Mouse (Mus musculus): ENCODE results near the gene Eps8.

The Eps8 gene

DNA sequence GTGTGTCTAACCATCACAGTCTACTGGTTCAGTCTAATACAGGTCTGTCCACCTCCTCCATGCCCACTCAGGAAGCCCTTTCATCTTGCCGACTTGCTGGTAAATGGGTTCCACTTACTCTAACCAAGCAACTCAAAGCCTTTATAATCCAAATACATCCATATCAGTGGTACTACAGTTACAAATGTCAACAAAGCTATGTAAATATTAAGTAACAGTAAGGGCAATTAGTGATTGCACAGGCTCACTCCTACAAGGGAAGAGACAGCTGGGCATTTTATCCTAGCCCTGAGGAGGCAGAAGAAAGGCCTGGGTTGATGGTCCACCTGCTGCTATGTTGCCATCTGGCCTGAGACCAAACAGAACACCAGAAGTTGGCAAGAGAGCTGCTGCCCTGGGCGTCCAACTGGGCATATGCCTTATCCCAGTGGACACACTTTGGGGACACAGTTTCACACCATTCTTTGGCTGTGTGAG, 42.6 kb downstream of the Eps8 start:
- peak in 1 of 2 experiments; percentile 11 for DNase-seq (ENCODE audit: low spot score in 2 of 2)

DNA sequence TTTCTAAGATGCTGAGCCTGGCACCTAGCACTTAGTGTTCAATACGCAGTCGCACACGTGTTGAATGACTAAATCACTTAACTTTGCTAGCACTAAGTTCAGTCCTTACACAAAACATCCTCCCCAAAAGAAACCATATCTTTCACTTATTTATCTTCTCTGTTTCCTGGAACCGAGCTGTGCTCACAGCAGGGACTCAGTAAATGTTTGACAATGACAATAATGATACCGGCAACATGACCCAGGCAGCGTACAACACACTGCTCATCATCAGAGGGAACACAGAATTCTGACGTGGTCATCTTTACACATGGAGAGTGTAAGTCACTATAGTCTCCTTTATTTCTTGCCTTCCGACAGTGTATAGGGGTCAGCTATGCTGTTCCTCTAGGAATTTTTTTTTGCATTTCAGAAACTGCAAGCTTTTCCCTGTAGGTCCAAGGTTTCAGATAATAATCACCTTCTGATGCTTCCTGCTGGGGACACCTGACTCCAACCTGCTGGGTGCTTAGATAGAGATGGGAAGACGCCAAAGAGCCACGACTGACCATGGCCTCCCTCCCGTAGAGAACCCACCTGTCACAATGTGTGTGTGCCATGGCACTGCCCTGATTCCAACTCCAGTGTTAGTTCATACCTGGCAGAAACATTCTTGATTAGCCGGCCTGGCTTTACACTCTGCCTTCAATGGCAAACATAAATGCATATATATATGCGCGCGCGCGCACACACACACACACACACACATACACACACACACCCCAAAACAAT, 46.3 kb downstream of the Eps8 start:
- no peak for DNase-seq (ENCODE audit: low spot score in 2 of 2)

DNA sequence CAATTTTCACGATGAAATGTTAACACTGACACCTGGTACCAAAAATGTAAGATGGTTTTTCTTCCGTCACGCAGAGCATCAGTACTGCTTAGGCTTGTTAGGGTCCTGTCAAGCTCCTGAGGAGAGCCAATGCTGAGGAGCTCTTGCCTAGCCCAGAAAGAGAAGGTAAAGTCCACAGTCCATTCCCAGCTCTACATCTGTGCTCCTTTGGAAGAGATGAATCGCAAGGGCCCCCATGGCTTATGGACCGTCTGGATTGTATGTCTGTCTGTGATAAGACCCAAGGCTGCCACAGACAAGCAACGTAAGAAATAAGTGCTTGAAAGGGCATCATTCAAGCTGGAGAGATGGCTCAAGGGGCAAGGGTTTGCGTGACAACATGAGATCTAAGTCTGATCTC, 48.1 kb downstream of the Eps8 start:
- no peak for DNase-seq (ENCODE audit: low spot score in 2 of 2)

DNA sequence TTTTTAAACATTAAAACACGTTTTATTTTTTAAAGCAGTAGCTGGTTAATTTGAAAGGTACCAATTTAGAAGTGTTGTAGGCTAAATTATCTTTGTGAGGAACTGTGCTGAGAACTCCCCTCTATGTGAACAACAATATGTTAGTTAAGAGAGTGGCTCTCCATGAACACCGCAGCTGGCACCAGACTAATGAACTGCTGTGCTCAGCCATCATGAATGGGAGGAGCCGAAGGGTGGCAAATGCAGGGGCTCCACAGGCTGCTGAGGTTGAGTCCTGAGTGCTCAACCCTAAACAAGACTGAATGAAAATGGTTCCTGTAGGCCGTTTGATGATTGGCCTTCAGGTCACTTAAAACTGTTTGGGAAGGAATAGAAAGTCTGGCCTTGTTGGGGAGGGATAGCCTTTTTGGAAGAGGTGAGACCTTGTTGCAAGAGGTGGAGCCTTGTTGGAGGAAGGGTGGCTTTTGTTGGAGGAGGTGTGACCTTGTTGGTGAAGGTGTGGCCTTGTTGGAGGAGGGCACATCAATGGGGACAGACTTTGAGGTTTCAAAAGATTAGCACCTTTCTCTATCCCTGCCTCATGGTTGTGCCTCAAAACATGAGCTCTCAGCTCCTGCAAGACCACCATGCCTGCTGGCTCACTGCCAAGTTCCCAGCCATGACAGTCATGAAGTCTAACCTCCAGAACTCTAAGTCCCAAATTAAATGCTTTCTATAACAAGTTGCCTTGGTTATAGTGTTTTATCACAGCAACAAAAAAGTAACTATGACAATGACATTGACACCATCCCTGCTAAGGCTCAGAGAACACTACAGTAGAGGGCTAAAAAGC, 50.0 kb downstream of the Eps8 start:
- DNase-seq (ENCODE audit: low spot score in 2 of 2): no peak

DNA sequence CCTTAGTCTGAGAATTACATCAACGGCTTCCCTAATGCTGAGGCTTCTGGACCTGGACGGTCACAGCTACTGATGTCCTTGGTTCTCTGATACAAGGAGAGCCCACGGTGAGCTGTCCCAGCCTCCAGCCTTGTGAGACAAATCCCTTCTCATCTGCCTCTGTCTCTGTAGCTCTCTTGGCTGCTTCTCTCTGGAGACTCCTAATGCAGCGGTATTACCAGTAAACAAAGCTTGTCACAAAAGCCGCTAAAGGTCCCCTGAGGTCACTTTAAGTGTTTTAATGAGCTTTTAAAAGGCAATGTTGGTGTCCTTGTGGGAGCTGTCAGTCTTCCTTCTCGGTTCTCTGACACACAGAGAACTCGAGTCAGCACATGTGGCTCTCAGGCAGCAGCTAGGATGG, 56.4 kb downstream of the Eps8 start:
- no peak for DNase-seq (ENCODE audit: low spot score in 2 of 2)

DNA sequence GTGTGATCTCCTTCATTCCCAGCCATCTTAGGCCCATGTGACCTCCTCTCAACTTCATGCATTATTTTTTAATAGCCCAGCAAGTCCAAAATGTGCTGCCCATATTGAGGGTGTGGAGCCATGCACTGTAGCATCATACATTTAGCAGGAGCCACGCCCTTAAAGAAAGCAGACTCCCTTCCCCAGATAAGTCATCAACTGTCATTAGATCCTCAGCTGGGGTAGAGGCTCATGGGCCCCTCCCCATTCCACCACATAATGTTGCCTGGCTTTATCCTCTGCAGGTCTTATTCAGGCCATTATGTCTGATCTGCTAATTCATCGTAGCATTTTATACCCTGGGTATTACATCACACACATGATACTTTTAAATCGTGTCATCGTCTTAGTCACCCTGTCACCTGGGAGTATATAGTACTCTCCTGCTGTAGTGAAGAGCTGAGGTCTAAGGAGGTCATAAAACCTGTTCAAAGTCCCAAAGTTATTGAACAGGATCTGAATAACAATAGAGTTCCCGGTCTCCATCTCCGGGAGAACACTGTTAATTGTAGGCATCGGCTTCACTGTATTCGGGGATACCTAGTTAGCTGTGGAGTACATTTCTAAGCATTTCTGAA, 57.1 kb downstream of the Eps8 start:
- DNase-seq (ENCODE audit: low spot score in 2 of 2): no peak

DNA sequence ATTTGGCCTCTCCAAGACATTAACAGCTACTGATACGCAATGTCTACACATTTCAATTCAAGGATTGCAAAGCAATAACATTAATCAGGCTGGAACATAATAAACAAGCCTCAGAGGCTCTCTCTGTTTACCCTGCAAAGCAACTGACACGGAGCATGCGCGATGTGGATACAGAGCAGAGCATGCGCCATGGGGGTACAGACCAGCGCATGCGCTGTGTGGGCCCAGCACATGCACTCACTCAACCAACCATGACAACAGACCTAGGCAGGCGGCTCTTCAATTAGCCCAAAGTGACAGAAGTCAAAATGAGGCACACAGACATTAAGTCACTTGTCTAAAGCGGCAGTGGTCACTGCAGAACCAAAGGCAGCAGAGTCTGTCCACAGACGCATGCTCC, 62.1 kb downstream of the Eps8 start:
- DNase-seq (ENCODE audit: low spot score in 2 of 2): no peak

DNA sequence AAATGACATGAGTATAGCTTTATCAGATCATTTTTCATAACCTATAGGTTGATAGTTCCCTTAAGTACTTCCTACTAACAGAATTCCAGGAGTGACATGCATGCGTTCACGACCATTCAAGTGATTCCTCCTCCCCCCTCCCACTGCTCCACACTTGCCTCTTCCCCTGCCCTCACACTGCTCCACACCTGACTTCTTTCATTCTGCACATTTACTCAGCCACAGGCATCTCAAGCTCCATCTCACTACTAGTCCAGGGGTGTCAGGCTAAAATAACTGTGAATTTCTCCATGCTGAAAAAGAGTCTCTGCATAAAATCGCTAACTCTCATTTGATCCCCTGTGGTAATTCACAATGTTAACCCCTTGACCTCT, 65.4 kb downstream of the Eps8 start:
- DNase-seq (ENCODE audit: low spot score in 2 of 2): no peak

DNA sequence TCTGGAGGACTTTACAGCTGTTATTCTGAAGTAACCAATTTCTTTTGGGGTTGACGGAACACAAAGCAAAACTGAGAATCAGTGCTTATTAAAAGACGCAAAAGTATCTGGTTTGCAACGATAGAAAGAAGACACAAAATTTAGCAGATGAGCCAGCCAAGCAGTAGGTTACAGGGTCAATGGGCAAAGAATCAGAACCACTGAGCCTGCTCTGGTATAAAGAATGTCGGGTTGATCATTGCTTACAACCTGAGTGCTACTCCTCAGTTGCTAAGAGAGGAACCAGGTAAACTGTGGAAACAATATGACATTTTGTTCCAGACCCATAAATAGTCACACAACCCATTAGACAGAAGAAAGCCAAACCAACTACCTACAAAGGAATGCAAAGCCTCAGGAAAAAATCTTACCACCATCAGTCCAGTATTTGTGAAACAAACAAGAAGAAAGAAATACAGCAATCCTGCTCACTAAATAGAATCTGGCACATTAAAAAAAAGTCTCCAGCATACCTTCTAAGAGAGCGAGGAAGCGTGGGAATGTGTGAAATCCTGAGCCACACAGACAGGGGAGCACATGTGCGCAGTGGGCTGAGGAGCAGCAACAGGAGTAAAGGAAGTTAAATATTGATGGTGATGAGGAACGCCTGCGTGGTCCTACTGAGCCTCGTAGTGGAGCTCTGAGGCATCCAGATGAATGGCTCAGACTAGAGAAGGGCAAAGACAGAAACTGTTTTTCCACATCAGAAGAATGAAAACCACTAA, 66.0 kb downstream of the Eps8 start:
- DNase-seq (ENCODE audit: low spot score in 2 of 2): no peak

DNA sequence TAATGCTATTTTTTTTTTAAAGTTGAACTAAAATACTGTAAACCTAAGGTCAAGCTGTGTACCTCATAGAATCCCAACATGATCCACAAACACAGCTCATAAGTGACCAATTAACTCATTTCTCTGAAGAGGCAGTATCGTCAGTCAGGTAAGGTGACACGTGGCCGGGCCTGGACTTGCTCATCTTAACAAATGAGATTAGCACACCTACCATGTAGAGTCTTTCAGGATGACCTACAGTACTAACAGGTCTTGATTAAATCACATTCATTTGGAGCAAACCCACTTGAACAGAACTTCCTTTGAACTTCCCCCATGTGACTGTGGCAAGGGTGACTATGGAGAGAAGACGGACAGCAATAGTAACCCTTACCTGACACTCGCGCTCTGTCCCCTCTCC, 66.8 kb downstream of the Eps8 start:
- DNase-seq (ENCODE audit: low spot score in 2 of 2): no peak

DNA sequence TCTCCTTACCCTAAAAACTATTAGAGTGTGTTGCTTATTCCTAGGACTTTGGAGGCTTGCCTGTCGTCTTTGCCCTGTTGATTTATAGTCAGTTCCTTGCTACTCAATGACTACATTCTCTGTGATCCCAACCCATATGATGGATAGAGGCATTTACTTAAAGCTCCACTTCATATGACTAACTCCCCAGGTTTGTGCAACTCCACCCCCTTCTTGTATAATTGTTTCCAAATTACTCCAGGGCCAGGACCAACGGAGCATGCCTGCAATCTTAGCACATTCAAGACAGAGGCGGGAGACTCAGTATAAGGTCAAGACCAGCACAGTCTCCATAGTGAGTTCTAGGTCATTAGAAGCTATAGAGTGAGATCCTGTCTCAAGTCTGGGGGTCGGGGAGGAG, 69.4 kb downstream of the Eps8 start:
- no peak for DNase-seq (ENCODE audit: low spot score in 2 of 2)

DNA sequence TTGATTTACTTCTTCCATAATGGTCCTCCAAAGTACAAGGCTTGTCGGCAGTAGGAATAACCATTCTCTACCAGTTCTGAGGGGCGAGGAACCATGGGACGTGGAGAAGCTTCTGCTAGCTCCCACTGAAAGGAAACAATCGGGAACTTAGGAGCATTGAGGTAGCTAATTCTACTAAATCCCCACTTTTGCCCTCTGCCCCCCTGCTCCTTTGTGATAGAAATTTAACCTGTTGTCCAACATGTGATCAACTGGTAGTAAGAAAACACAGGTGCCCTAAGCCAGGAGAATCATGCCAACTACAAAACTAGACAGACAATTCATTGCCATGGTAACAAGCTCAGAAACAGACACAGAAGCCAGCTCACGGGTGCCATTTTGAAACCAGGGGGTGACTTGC, 71.6 kb downstream of the Eps8 start:
- no peak for DNase-seq (ENCODE audit: low spot score in 2 of 2)

DNA sequence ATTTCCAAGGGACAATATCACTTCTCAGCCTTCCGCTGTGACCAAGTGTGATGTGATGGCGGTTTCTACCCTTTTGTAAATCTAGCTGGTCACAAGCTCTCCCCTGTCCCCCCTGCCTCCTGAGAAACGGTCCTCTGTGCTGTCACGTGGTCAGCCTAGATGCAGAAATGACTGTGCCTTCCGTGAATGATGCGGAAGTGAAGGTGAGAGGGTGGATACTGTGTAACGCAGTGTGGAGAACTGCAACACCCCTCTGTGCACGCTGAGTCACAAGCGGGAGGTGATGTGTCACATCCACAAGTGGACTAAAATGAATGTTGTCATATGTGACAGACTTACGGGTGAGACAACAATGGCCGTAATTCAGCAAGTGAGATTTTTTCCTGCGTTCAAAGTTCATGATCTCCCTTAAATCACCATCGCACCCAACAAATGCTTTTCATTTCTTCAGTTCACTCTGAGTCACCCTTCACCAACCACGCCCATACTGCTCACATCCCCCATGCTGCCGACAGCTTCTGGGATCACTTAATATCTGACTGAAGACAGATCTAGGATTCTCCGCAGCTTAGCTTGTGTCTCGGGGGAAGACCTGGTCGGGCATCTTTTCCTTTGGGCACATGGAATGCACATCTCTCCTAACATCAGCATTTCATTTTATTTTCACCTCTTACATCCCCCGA, 72.3 kb downstream of the Eps8 start:
- DNase-seq (ENCODE audit: low spot score in 2 of 2): peak in 1 of 2 experiments; percentile 32

DNA sequence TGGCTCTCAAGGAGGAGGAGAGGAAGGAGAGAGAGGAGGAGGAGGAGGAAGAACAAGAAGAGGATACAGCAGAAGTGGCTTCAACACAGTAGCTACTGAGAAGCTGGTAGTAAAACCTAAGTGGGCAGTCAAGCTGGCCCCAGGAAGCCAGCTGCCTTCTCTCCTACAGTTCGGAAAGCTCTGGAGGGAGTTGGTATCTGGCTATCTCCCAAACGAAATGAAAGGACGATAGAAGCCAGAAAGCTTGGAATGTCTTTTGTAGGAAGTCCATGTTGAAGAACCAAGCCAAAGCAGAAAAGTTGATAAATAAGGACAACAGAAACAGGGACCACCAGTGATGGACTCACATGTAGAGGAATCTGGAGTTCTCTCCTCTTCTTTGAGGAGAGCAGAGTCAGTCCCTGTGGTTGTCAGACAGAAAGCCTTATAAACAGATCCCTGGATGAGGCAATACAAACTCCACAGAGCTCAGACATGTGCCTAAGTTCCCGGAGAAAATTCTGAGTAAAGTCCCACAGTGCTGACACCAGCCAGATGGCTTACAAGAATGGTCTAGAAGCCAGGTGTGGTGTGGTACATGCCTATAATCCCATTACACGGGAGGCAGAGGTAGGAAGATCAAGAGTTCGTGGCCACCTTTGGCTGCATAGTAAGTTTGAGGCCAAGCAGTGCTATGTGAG, 73.2 kb downstream of the Eps8 start:
- DNase-seq (ENCODE audit: low spot score in 2 of 2): no peak

DNA sequence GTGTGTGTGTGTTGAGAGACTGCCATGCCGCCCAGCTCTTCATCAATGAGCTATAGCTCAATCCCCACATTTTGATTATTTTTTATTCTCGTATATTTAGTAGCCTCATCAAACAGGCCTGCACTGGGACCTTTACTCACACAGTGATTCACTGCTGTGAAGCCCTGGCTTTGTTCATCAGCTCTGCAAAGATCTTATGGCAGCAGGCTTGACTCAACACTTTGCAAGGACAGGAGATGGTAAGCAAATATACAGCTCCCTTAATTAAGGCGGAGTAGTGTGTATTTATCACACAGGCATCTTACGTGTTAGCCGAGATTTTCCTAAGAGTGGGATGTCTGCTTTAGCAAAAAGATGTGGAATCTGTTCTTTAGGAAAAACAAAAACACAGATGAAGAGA, 74.2 kb downstream of the Eps8 start:
- DNase-seq (ENCODE audit: low spot score in 2 of 2): no peak

DNA sequence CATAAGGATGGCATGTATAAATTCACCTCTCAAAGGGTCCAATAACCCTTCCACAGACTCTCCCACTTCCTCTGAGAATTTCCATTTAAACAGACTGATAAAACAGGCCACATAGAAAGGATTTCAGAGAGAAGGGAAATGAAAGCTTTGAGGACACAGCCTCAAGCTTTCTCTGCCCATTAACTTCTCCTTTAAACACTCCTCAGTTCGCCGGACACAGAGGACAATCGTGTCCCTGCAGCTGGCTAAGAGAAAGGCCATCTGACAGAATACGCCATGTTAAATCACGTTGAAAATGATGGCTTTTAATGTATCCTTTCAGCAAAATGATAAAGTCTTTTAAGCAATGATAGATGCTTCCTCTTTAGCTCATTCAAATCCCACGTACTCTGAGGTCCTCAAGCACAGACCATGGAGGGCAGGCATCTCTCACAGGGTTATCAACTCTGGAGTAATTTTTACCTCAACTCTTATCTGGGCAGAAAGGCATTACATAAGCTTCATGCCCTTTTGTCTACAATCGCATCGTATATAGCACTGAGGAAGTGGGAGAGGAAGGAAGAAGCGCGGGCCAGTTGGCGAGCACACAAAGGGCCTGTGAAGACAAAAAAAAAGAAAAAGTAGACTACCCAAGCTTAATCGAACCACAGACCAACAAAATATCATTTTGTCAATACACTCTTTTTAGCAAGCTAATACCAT, 77.9 kb downstream of the Eps8 start:
- no peak for DNase-seq (ENCODE audit: low spot score in 2 of 2)

DNA sequence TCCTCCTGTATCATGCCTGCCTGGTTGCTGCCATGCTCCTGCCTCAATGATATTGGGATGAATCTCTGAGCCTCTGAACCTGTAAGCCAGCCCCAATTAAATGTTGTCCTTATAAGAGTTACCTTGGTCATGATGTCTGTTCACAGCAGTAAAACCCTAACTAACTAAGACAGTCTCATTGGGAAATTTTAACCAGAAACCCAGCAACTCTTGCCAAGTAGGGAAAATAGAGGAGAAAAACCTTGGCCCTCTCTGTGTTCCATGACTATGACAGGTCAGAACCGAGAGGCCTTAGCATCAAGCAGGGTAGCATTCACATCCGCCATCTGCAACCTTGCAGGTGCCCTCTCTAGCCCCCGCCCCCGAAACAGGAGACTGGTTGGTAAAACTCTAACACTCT, 78.6 kb downstream of the Eps8 start:
- no peak for DNase-seq (ENCODE audit: low spot score in 2 of 2)

DNA sequence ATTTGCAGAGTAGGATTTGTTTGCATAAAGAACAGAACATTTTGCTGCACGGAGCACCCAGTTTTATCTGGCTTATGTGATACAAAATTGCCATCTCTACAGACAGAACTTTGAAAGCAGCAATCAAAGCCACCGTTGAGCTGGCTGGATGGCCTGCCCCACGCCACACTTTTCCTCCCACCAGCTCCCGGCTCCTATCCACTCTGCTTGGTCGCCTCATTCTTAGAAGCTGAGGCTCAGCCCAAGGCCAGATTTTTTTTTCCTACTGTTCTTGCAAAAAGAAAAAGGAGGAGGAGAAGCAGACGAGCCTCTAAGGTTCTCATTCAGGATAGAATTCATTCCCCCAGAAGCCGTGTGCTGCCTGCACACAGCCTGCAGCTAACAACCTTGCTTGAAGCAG, 80.8 kb downstream of the Eps8 start:
- no peak for DNase-seq (ENCODE audit: low spot score in 2 of 2)

DNA sequence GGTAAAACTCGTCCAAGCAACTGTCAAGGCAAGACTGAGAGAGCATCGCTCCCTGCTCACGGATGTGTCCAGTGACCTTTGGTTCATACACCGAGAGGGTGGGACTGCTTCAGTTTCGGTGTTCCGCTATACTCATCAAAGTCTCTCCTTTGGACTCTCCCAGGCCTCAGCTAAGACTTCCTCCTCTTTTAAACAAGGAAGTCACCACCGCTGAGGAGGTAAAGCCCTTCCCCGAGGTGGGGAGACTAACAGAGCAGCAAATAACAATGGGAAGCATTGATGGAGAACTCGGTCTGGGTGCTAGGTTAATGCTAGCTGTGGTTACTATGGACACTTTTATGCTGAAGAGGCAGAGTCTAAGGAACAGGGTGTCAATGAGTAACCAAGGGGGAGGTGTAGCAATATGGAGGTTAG, 84.0 kb downstream of the Eps8 start:
- DNase-seq (ENCODE audit: low spot score in 2 of 2): no peak

DNA sequence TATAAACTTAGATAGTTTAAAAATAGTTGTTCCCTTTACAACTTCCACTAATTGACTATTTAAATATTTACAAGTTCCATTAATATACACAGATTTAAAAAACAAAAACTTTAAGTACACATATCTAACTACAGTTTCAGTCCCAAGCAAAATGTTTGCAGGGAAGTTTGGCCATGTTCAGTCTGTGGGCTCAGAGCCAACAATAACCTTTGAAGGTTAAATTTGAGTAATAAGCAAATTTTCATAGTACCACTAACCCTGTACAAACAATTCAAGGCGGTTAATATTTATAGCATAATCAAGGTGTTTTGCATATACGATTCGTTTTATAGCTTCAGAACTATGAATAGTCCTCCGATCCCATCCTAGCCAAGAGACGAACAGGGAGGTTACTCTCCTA, 84.7 kb downstream of the Eps8 start:
- DNase-seq (ENCODE audit: low spot score in 2 of 2): no peak

Measured in urinary bladder, postnatal 36 days (tissue).